Mouse (Mus musculus) intestine, postnatal 0 days (tissue): ENCODE data around the gene Ccl20. TPM values are rescaled to one million over a fixed set of nuclear protein-coding genes. Genes with fewer than 3 reads are reported as not detected.

Source experiments
- ATAC-seq: fragments of 200-750 bp; cut with Nextera tagmentation; 2 replicates; pipeline ENCODE4 v1.8.0; 2017; ENCODE audit warnings: mild to moderate bottlenecking, moderate TSS enrichment, moderate library complexity
- H3K27ac ChIP-seq: fragments of 300-500 bp; sonication (generic); 2 replicates; pipeline ENCODE4 v1.5.1; 2014; ENCODE audit warnings: mild to moderate bottlenecking, low read depth, low read length, moderate library complexity
- H3K27me3 ChIP-seq: fragments of 300-500 bp; sonication (generic); replicated peaks from 2 replicates; pipeline ENCODE4 v1.6.1; 2014; ENCODE audit warnings: low read length, mixed read lengths; ENCODE audit not compliant: control insufficient read depth, insufficient read depth
- H3K36me3 ChIP-seq: fragments of 300-500 bp; sonication (generic); 2 replicates; pipeline ENCODE4 v1.6.1; 2014; ENCODE audit warnings: mild to moderate bottlenecking, moderate library complexity; ENCODE audit not compliant: control insufficient read depth, insufficient read depth
- H3K4me1 ChIP-seq: fragments of 300-500 bp; sonication (generic); replicated peaks from 2 replicates; pipeline ENCODE4 v1.6.1; 2014; ENCODE audit warnings: antibody characterized with exemption, low read length, mixed read lengths; ENCODE audit not compliant: control insufficient read depth, insufficient read depth
- H3K4me2 ChIP-seq: fragments of 300-500 bp; sonication (generic); replicated peaks from 2 replicates; pipeline ENCODE4 v1.6.1; 2014; ENCODE audit warnings: low read depth, mild to moderate bottlenecking, moderate library complexity
- H3K4me3 ChIP-seq: fragments of 300-500 bp; sonication (generic); 2 replicates; pipeline ENCODE4 v1.5.1; 2014; ENCODE audit warnings: low read depth, low read length
- H3K9ac ChIP-seq: fragments of 300-500 bp; sonication (generic); 2 replicates; pipeline ENCODE4 v1.6.1; 2014; ENCODE audit warnings: mild to moderate bottlenecking, low read depth, low read length
- H3K9me3 ChIP-seq: fragments of 300-500 bp; sonication (generic); 2 replicates; pipeline ENCODE4 v1.6.1; 2016; ENCODE audit warnings: mixed run types; ENCODE audit not compliant: control insufficient read depth
- CTCF ChIP-seq: sonication (generic); IDR thresholded peaks from 2 replicates; pipeline ENCODE4 v1.5.1; 2016; ENCODE audit warnings: low read depth, mild to moderate bottlenecking, control low read depth, antibody characterized with exemption, moderate library complexity
- WGBS: fragments of 180-500 bp; shearing (Covaris S2); extraction: QIAGEN DNeasy Blood & Tissue Kit; methylation state at CpG from one replicate; pipeline ENCODE4 v1.1.7; 2014; 5-methylcytosine and 5-hydroxymethylcytosine counted together
- polyA plus RNA-seq: library from polyadenylated mRNA; unstranded; fragments of >200 nt; fragmentation: Nextera tagmentation; extraction: Ambion mirVana; gene quantifications from 2 replicates; pipeline ENCODE4 v1.2.1, GENCODE M21; 2015

The Ccl20 gene
- polyA plus RNA-seq, 1 experiment from 2014 or later = 28.1 TPM

DNA sequence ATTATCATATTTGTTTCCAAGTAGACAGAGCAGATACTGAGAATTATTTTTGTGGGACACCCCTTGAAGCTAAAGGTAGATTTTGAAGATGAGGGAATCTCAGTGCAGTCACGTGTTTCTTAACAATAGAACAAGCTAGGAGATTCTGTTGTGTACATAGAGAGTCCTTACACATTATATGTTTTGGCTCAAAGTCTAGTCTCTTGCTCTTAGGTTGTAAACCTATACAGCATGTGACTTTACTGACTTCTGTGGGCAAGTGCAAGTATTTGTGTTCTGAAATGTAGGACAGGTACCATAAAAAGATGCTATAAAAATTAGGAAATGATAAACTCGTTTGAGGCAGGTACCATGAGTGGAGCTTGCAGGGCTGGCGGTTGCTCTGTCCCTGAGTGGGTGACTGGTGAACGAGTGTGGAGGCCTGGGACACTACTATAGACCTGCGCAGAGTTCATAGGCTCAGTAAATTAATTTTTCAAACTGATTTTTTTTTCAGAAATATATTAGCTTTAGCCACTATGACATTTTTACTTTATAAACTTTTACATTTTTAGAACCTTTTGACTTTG is 9.1 kb upstream of the Ccl20 start:
- no peaks in the 10 kb centered on the region; the same call in none of the 2 replicates for H3K4me1 ChIP-seq
- no peak overlapping the region for H3K4me3 ChIP-seq
- 39% methylated on average over 5 of the region's 5 CpGs for WGBS
- no peak for TF ChIP-seq CTCF
- no peaks in the 10 kb centered on the region for H3K27me3 ChIP-seq
- H3K4me2 ChIP-seq = no peak overlapping the region
- no peak overlapping the region for H3K27ac ChIP-seq
- no peaks in the 10 kb centered on the region for H3K9me3 ChIP-seq
- no peak overlapping the region for H3K9ac ChIP-seq
- H3K36me3 ChIP-seq = no peaks in the 10 kb centered on the region
- peak; percentile 90 for ATAC-seq

DNA sequence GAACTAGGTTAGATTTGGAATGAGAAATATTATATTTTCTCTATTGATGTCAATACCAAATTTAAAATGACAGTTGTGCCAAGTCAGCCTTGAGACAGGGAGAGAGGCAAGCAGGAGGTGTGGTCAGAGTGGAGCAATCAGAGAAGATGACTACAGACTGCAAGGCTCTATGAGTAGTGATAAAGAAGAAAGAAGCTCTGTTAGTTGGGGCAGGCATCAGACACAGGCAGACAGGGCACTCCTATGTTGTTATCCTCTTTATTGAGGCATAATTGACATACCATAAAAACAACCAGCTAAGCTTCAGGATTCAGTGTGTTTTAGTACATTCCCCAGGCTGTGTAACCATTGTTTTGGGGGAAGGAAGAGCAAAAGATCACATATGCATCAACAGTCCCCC is 5.6 kb upstream of the Ccl20 start:
- Histone ChIP-seq H3K4me2 (no peak overlapping the region), H3K4me3 (no peak overlapping the region), H3K27me3 (no peaks in the 10 kb centered on the region), H3K4me1 (no peaks in the 10 kb centered on the region; the same call in none of the 2 replicates), H3K9ac (no peak overlapping the region), H3K9me3 (no peaks in the 10 kb centered on the region), H3K27ac (no peak overlapping the region), H3K36me3 (no peaks in the 10 kb centered on the region)
- no peak for TF ChIP-seq CTCF
- peak; percentile 84 for ATAC-seq

DNA sequence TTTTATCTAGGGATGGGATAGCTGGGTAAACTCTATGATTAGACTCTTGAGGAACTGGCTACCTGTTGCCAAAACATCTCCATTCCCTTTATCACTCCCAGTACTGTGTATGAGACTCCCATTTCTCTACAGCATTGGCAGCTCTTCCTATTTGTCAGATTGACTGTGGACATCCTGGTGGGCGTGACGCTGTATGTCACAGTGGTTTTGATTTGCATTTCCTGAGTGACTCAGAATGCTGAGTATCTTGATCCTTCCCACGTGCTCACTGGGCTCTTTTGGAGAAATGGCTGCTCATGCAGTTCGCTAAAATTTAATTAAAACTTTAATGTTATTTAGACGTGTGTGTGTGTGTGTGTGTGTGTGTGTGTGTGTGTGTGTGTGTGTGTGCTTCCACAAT is 4.8 kb upstream of the Ccl20 start:
- Histone ChIP-seq H3K4me3 (no peak overlapping the region), H3K36me3 (no peaks in the 10 kb centered on the region), H3K9me3 (no peaks in the 10 kb centered on the region), H3K27ac (no peak overlapping the region), H3K4me2 (no peak overlapping the region), H3K4me1 (no peaks in the 10 kb centered on the region; the same call in none of the 2 replicates), H3K9ac (no peak overlapping the region), H3K27me3 (no peaks in the 10 kb centered on the region)
- 55% methylated on average over 5 of the region's 5 CpGs for WGBS
- TF ChIP-seq CTCF = peak; percentile 6; the same call in 1 of the 2 replicates
- no peak for ATAC-seq

DNA sequence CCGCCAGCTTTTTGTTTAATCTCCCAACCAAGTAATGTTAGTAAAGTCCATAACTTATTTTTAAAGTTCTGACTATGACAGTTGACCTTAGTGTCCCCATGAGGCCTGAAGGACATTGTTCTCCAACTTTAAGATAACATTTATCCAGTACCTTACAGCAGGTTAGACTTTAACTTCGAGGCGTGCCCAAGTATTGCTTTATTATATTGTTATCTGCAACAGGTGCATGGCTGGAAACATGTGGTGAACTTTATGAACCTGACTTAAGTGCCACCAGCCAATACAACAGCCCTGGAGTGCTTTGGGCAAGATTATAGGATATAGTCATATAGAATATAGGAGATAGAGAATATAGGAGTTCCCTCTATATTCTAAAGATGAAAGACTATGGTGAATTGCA is 651 bp downstream of the Ccl20 start:
- H3K27ac ChIP-seq = peak overlapping the region; percentile 60; the same call in 1 of the 2 replicates
- H3K27me3 ChIP-seq = no peaks in the 10 kb centered on the region
- H3K4me3 ChIP-seq = no peak overlapping the region
- no peaks in the 10 kb centered on the region for H3K9me3 ChIP-seq
- 0 out of 2 replicates have a peak, but pooled peaks cover 5% of the 10 kb centered on the region for H3K4me1 ChIP-seq
- peak overlapping the region; percentile 18; the same call in 1 of the 2 replicates for H3K4me2 ChIP-seq
- H3K9ac ChIP-seq = no peak overlapping the region
- 50% methylated on average over 3 of the region's 3 CpGs for WGBS
- no peaks in the 10 kb centered on the region for H3K36me3 ChIP-seq
- ATAC-seq = peak; percentile 92
- TF ChIP-seq CTCF = no peak

DNA sequence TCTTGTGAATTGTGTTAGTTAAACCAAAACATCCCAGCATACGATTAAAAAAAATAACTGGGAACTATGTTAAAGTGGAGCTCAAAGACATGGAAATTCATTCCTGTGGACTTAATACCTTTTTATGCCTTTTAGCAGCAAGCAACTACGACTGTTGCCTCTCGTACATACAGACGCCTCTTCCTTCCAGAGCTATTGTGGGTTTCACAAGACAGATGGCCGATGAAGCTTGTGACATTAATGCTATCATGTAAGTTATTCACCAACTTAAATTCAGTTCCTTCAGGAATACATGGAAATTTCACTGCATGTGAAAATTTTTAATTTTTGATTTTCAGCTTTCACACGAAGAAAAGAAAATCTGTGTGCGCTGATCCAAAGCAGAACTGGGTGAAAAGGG is 1.1 kb downstream of the Ccl20 start:
- ATAC-seq = no peak
- no peak for TF ChIP-seq CTCF
- Histone ChIP-seq H3K4me2 (0 out of 2 replicates have a peak overlapping the region, but pooled peaks have one; percentile 17), H3K27me3 (no peaks in the 10 kb centered on the region), H3K27ac (peak overlapping the region; percentile 60; the same call in 1 of the 2 replicates), H3K9me3 (no peaks in the 10 kb centered on the region), H3K9ac (no peak overlapping the region), H3K4me1 (0 out of 2 replicates have a peak, but pooled peaks cover 5% of the 10 kb centered on the region), H3K4me3 (no peak overlapping the region), H3K36me3 (no peaks in the 10 kb centered on the region)
- WGBS = 61% methylated on average over 7 of the region's 7 CpGs

DNA sequence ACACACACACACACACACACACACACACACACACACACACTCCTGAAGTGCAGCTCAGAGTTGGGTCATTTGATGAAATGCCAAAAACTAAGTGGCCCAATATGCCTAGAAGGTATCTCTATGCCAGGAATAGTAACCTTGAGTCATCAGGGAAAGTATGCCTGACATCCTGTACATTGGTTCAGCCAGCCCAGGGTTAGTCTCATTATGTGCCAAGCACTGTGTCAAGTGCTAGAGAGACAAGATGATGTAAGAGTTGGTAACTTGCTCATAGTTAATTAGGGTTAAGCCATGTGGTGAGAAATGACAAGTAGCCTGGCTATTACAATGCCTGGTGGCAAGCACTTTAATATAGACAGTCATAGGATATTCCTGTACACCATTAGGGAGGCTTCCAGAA is 3.3 kb downstream of the Ccl20 start:
- no peaks in the 10 kb centered on the region for H3K36me3 ChIP-seq
- no peak overlapping the region for H3K4me2 ChIP-seq
- no peak for ATAC-seq
- no peaks in the 10 kb centered on the region for H3K9me3 ChIP-seq
- no peak overlapping the region for H3K27ac ChIP-seq
- no peak overlapping the region for H3K9ac ChIP-seq
- no peaks in the 10 kb centered on the region for H3K27me3 ChIP-seq
- 0 out of 2 replicates have a peak, but pooled peaks cover 5% of the 10 kb centered on the region for H3K4me1 ChIP-seq
- no peak overlapping the region for H3K4me3 ChIP-seq
- no peak for TF ChIP-seq CTCF
